Mouse (Mus musculus) CH12.LX (cell line): ENCODE data around the gene 0610030E20Rik. TPM values are rescaled to one million over a fixed set of nuclear protein-coding genes. Genes with fewer than 3 reads are reported as not detected.

Source experiments
- DNase-seq: peaks from one replicate; pipeline ENCODE4 v3.0.0-alpha.2; 2013; ENCODE audit errors: extremely low read depth
- H3K27ac ChIP-seq: 2 replicates; pipeline ENCODE4 v1.5.1; 2012; ENCODE audit warnings: low read depth, mild to moderate bottlenecking, control low read depth, moderate library complexity; ENCODE audit not compliant: insufficient read depth
- H3K27me3 ChIP-seq: replicated peaks from 2 replicates; pipeline ENCODE3; 2012; ENCODE audit warnings: inconsistent platforms
- H3K36me3 ChIP-seq, 2 experiments: replicated peaks in 1 of 2; 2 replicates each; pipeline versions ENCODE3 to v1.6.1; 2012; ENCODE audit warnings: inconsistent platforms in 1 of 2, low read length in 1 of 2, mild to moderate bottlenecking in 1 of 2, mixed read lengths in 1 of 2, moderate library complexity in 1 of 2; ENCODE audit not compliant: control insufficient read depth in 1 of 2, insufficient read depth in 1 of 2
- H3K4me1 ChIP-seq, 2 experiments: 2 replicates each; pipeline ENCODE4 v1.6.1; 2012; ENCODE audit warnings: inconsistent platforms in 1 of 2, moderate library complexity in 1 of 2; ENCODE audit not compliant: insufficient read depth in 2 of 2, control insufficient read depth in 1 of 2
- H3K4me2 ChIP-seq: 2 replicates; pipeline ENCODE4 v1.6.1; 2012; ENCODE audit warnings: low read depth, mild to moderate bottlenecking, control low read depth; ENCODE audit not compliant: poor library complexity, insufficient read depth, severe bottlenecking
- H3K4me3 ChIP-seq, 3 experiments: fragments of 150-350 bp in 1 of 3; sonication (generic) in 1 of 3; replicated peaks in 1 of 3; 2 replicates each; pipeline versions ENCODE3 to v1.5.1; 2011 to 2012; ENCODE audit warnings: low read depth in 2 of 3, low read length in 2 of 3, mild to moderate bottlenecking in 2 of 3, moderate library complexity in 2 of 3, control low read depth in 1 of 3, improper control_type of control experiment in 1 of 3, inconsistent platforms in 1 of 3, mixed read lengths in 1 of 3; ENCODE audit not compliant: poor library complexity in 1 of 3
- H3K79me2 ChIP-seq: replicated peaks from 2 replicates; pipeline ENCODE4 v1.6.1; 2012; ENCODE audit warnings: mild to moderate bottlenecking, moderate library complexity; ENCODE audit not compliant: control insufficient read depth, poor library complexity, insufficient read depth, severe bottlenecking; ENCODE audit errors: extremely low read depth
- H3K9ac ChIP-seq: 2 replicates; pipeline ENCODE4 v1.6.1; 2012; ENCODE audit warnings: low read depth, mild to moderate bottlenecking, control low read depth, moderate library complexity; ENCODE audit not compliant: insufficient read depth
- H3K9me3 ChIP-seq: replicated peaks from 2 replicates; pipeline ENCODE3; 2012; ENCODE audit warnings: low read length, inconsistent platforms, mixed read lengths
- BHLHE40 ChIP-seq: IDR thresholded peaks from 2 replicates; pipeline ENCODE4 v1.6.1; 2011; ENCODE audit warnings: mild to moderate bottlenecking, low read depth, low read length, improper control_type of control experiment
- CHD1 ChIP-seq: IDR thresholded peaks from 2 replicates; pipeline ENCODE4 v1.6.1; 2012; ENCODE audit warnings: low read depth, low read length, improper control_type of control experiment, inconsistent platforms
- E2F4 ChIP-seq: IDR thresholded peaks from 2 replicates; pipeline ENCODE4 v1.6.1; 2011; ENCODE audit warnings: low read depth, low read length, improper control_type of control experiment; ENCODE audit not compliant: insufficient replicate concordance
- EP300 ChIP-seq: IDR thresholded peaks from 2 replicates; pipeline ENCODE4 v1.6.1; 2011; ENCODE audit warnings: low read length, improper control_type of control experiment
- ETS1 ChIP-seq: conservative IDR thresholded peaks from 2 replicates; pipeline ENCODE4 v1.6.1; 2012; ENCODE audit warnings: low read depth, mild to moderate bottlenecking, inconsistent platforms, low read length, improper control_type of control experiment, moderate library complexity
- GABPA ChIP-seq: IDR thresholded peaks from 2 replicates; pipeline ENCODE4 v1.6.1; 2012; ENCODE audit warnings: low read depth, low read length, improper control_type of control experiment, inconsistent platforms; ENCODE audit not compliant: insufficient replicate concordance
- HCFC1 ChIP-seq: IDR thresholded peaks from 2 replicates; pipeline ENCODE4 v1.6.1; 2012; ENCODE audit warnings: low read depth, mild to moderate bottlenecking, inconsistent platforms, low read length, improper control_type of control experiment
- IRF4 ChIP-seq: IDR thresholded peaks from 2 replicates; pipeline ENCODE4 v1.6.1; 2014; ENCODE audit warnings: low read depth, mild to moderate bottlenecking, inconsistent platforms, low read length, improper control_type of control experiment
- JUN ChIP-seq: IDR thresholded peaks from 2 replicates; pipeline ENCODE4 v1.6.1; 2011; ENCODE audit warnings: low read depth, mild to moderate bottlenecking, low read length, improper control_type of control experiment, moderate library complexity; ENCODE audit not compliant: insufficient read depth
- KAT2A ChIP-seq: IDR thresholded peaks from 2 replicates; pipeline ENCODE4 v1.6.1; 2012; ENCODE audit warnings: low read length, improper control_type of control experiment, inconsistent platforms; ENCODE audit not compliant: insufficient replicate concordance
- MAFK ChIP-seq: IDR thresholded peaks from 2 replicates; pipeline ENCODE4 v1.6.1; 2011; ENCODE audit warnings: low read length, improper control_type of control experiment; ENCODE audit not compliant: insufficient replicate concordance
- MAX ChIP-seq: IDR thresholded peaks from 2 replicates; pipeline ENCODE4 v1.6.1; 2011; ENCODE audit warnings: low read length, improper control_type of control experiment
- MEF2A ChIP-seq: IDR thresholded peaks from 2 replicates; pipeline ENCODE4 v1.6.1; 2014; ENCODE audit warnings: low read depth, mild to moderate bottlenecking, inconsistent platforms, low read length, improper control_type of control experiment, borderline replicate concordance
- MXI1 ChIP-seq: IDR thresholded peaks from 2 replicates; pipeline ENCODE4 v1.6.1; 2011; ENCODE audit warnings: mild to moderate bottlenecking, low read depth, low read length, improper control_type of control experiment
- MYC ChIP-seq: IDR thresholded peaks from 2 replicates; pipeline ENCODE4 v1.6.1; 2011; ENCODE audit warnings: low read depth, mild to moderate bottlenecking, improper control_type of control experiment, low read length
- NELFE ChIP-seq: IDR thresholded peaks from 2 replicates; pipeline ENCODE4 v1.6.1; 2011; ENCODE audit warnings: low read depth, low read length, improper control_type of control experiment
- NRF1 ChIP-seq: IDR thresholded peaks from 2 replicates; pipeline ENCODE4 v1.6.1; 2014; ENCODE audit warnings: low read depth, mild to moderate bottlenecking, inconsistent platforms, low read length, improper control_type of control experiment, moderate library complexity
- POLR2A ChIP-seq: IDR thresholded peaks from 2 replicates; pipeline ENCODE4 v1.6.1; 2011; ENCODE audit warnings: low read depth, mild to moderate bottlenecking, improper control_type of control experiment, low read length
- POLR2AphosphoS2 ChIP-seq: IDR thresholded peaks from 2 replicates; pipeline ENCODE4 v1.6.1; 2011; ENCODE audit warnings: low read depth, low read length, improper control_type of control experiment
- RAD21 ChIP-seq: IDR thresholded peaks from 2 replicates; pipeline ENCODE4 v1.6.1; 2011; ENCODE audit warnings: low read depth, mild to moderate bottlenecking, low read length, improper control_type of control experiment, moderate library complexity
- SIN3A ChIP-seq: IDR thresholded peaks from 2 replicates; pipeline ENCODE4 v1.6.1; 2012; ENCODE audit warnings: low read length, improper control_type of control experiment, inconsistent platforms
- SMC3 ChIP-seq: IDR thresholded peaks from 2 replicates; pipeline ENCODE4 v1.6.1; 2011; ENCODE audit warnings: low read depth, low read length, improper control_type of control experiment
- TBP ChIP-seq: conservative IDR thresholded peaks from 2 replicates; pipeline ENCODE4 v1.6.1; 2011; ENCODE audit warnings: low read depth, low read length, improper control_type of control experiment
- UBTF ChIP-seq: IDR thresholded peaks from 2 replicates; pipeline ENCODE4 v1.6.1; 2012; ENCODE audit warnings: low read depth, mild to moderate bottlenecking, inconsistent platforms, low read length, improper control_type of control experiment, moderate library complexity
- USF1 ChIP-seq: IDR thresholded peaks from 2 replicates; pipeline ENCODE4 v1.6.1; 2014; ENCODE audit warnings: low read depth, mild to moderate bottlenecking, inconsistent platforms, low read length, improper control_type of control experiment
- USF2 ChIP-seq: conservative IDR thresholded peaks from 2 replicates; pipeline ENCODE4 v1.6.1; 2011; ENCODE audit warnings: low read depth, low read length, improper control_type of control experiment
- ZC3H11A ChIP-seq: IDR thresholded peaks from 2 replicates; pipeline ENCODE4 v1.6.1; 2012; ENCODE audit warnings: low read depth, mild to moderate bottlenecking, inconsistent platforms, low read length, improper control_type of control experiment
- ZMIZ1 ChIP-seq: IDR thresholded peaks from 2 replicates; pipeline ENCODE4 v1.6.1; 2012; ENCODE audit warnings: low read depth, mild to moderate bottlenecking, inconsistent platforms, low read length, improper control_type of control experiment
- ZNF384 ChIP-seq: IDR thresholded peaks from 2 replicates; pipeline ENCODE4 v1.6.1; 2012; ENCODE audit warnings: low read depth, low read length, improper control_type of control experiment, inconsistent platforms
- dilution Hi-C: fragments of 300-500 bp; cut with MboI; formaldehyde crosslinking; loops from 2 replicates; pipeline ENCODE4 v1.14.3; 2020; ENCODE audit warnings: low sequenced_read_pairs; ENCODE audit not compliant: extremely low pct_unique_long_range_greater_than_20kb, extremely low pct_ligation_motif_present
- in situ Hi-C: fragments of 300-500 bp; cut with MboI; formaldehyde crosslinking; loops from 3 replicates; pipeline ENCODE4 v1.14.3; 2019; ENCODE audit warnings: low sequenced_read_pairs, low pct_ligation_motif_present, low pct_unique_long_range_greater_than_20kb, mixed read lengths
- polyA plus RNA-seq: library from polyadenylated mRNA; unstranded; fragments of >175 nt; gene quantifications from 2 replicates; pipeline ENCODE4 v1.2.1, GENCODE M21; 2012; ENCODE audit warnings: low read depth; ENCODE audit not compliant: insufficient read length
- total RNA-seq, 2 experiments: library from RNA; depleted of rRNA; stranded (reverse); fragments of 300-350 nt in 1 of 2; fragments of >200 nt in 1 of 2; gene quantifications; 2 replicates each; pipeline ENCODE4 v1.2.3; 2012 to 2014

Gene 0610030E20Rik
- total and polyA plus RNA-seq, 3 experiments: 7.2 to 16.9 (median 11.7) TPM

DNA sequence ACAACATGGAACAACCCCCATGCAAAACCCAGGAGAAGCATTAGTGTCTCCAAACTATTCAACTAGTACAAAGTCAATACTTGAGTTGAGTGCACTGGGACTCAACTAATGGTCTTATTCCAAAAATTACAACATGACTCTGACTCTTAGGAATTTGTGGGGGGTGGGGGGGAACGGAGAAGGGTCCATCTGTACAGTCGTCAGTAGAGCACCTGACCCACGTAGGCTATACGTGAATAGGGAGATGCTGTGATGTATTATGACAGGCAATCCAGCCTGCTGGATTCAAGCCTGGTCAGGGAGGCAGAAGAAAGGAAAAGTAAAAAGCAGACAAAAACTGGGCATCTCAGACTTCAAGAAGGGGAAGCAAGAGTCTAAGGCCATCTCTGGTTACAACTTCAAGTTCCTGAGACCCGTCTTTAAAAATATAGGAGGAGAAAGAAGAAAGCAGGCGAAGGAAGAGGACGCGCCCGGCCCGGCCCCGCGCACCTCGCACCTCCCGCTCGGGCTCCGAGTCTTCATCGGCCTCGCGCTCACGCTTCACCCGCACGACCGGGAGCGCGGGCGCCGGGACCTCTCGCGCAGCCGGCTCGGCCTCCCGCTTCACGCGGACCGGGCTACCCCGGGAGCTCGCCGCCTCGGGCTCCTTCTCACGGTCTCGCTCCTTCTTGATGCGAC is 2.6 kb upstream of the 0610030E20Rik start:
- dilution Hi-C loops (no loop called here), in situ Hi-C loops (no loop called here)
- H3K36me3 ChIP-seq: peaks cover 19 to 43% of the 10 kb centered on the region in 2 experiments
- TF ChIP-seq EP300 (no peak), MYC (no peak), POLR2AphosphoS2 (no peak), HCFC1 (no peak), TBP (no peak), USF2 (no peak), POLR2A (no peak), UBTF (no peak), NRF1 (no peak)
- TF ChIP-seq, all 38 proteins: peak for 0
- Histone ChIP-seq H3K9ac (peak overlapping the region; percentile 93), H3K27me3 (no peaks in the 10 kb centered on the region), H3K4me2 (peak overlapping the region; percentile 91), H3K9me3 (no peaks in the 10 kb centered on the region), H3K4me3 (peak overlapping the region; percentile 88 to 93 (median 90)), H3K27ac (no peak overlapping the region; the same call in 1 of the 2 replicates), H3K79me2 (peaks cover 52% of the 10 kb centered on the region), H3K4me1 (peaks cover 13 to 56% of the 10 kb centered on the region in 2 experiments; a peak in 3 of 4 replicates)
- peak; percentile 12 for DNase-seq

- in situ Hi-C loops: no loop called here
- Histone ChIP-seq H3K27me3 (no peaks in the 10 kb centered on the region), H3K4me2 (peak within 1 kb of the TSS; percentile 91), H3K9me3 (no peaks in the 10 kb centered on the region), H3K9ac (peak within 1 kb of the TSS; percentile 93), H3K4me1 (peaks cover 13 to 62% of the 10 kb centered on the region in 2 experiments; a peak in 3 of 4 replicates), H3K79me2 (peaks cover 50% of the 10 kb centered on the region), H3K4me3 (peak within 1 kb of the TSS; percentile 88 to 93 (median 90)), H3K27ac (peak within 1 kb of the TSS; percentile 16), H3K36me3 (peaks cover 22 to 44% of the 10 kb centered on the region in 2 experiments)
- DNase-seq: peak; percentile 92
- dilution Hi-C loops: no loop called here
- TF ChIP-seq ZNF384 (no peak), ZC3H11A (no peak), SMC3 (no peak), BHLHE40 (peak; percentile 70), USF1 (peak; percentile 20), UBTF (no peak), ZMIZ1 (peak; percentile 65), EP300 (no peak), RAD21 (no peak), ETS1 (no peak), MXI1 (peak; percentile 85; the same call in 1 of the 2 replicates), MEF2A (0 out of 2 replicates have a peak, but pooled peaks have one; percentile 21), KAT2A (peak; percentile 68; the same call in 1 of the 2 replicates), IRF4 (peak; percentile 52; the same call in 1 of the 2 replicates), USF2 (no peak), MYC (peak; percentile 28; the same call in 1 of the 2 replicates), MAFK (no peak), POLR2AphosphoS2 (0 out of 2 replicates have a peak, but pooled peaks have one; percentile 45), GABPA (no peak), MAX (peak; percentile 77; the same call in 1 of the 2 replicates), SIN3A (peak; percentile 88), POLR2A (peak; percentile 93), HCFC1 (peak; percentile 83), JUN (no peak), NELFE (peak; percentile 87), CHD1 (no peak), E2F4 (peak; percentile 71; the same call in 1 of the 2 replicates)
Measured at GRCm38 (mm10) chr6:72345074-72345567, 2.0 kb upstream of the 0610030E20Rik start, which contains the start of gene Usp39. Gene Usp39 (minus strand): TSS chr6:72345184.
